19 mouse cellular contexts compared by ENCODE assay signal in the genomic region with DNA sequence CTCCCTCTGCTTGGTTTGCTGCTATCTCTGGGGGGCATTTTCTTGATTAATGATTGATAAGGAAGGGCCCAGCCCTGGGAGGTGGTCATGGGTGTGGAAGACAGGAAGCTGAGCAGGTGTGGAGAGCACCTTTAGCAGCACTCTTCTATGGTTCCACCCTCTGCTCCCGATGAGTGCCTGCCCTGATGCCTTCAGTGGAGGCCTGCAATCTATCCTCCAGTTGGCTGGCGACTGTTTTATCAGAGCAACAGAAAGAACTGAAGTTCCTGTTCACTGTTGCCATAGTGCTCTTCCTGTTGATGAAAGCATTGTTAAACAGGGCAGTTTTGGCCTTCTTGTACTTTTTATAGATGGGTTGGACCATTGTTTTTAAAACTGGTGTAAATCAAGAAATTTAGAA. TPM values are rescaled to one million over a fixed set of nuclear protein-coding genes. Genes with fewer than 3 reads are reported as not detected.
DNase-seq lines count a peak whose midpoint lies in the region; ATAC-seq lines count a peak whose summit lies in the region.
"Had no signal": no experiment of that assay in that cellular context is flagged by ENCODE, and none has a peak within 500 bp of the region (broad histone marks: within the 10 kb centered on the region; RNA-seq: fewer than 3 reads in every experiment).

No protein-coding gene starts in this region.

- no peaks in the 10 kb centered on the region for H3K9me3 ChIP-seq in liver, embryonic 12.5 days (replicated peaks)
- H3K9me3 ChIP-seq: embryonic facial prominence, embryonic 12.5 days; forebrain, embryonic 12.5 days; limb, embryonic 13.5 days; neural tube, embryonic 12.5 days had no signal

- H3K36me3 ChIP-seq in liver, embryonic 12.5 days, result no peaks in the 10 kb centered on the region
- H3K36me3 ChIP-seq: embryonic facial prominence, embryonic 12.5 days; forebrain, embryonic 12.5 days; limb, embryonic 13.5 days; neural tube, embryonic 12.5 days had no signal

- ATAC-seq in liver, embryonic 12.5 days, result peak; percentile 68
- peak; percentile 84 for ATAC-seq in neutrophil, adult 5-6 weeks (ENCODE audit: extremely low read depth, insufficient number of reproducible peaks, low FRiP score, poor library complexity, severe bottlenecking)
- ATAC-seq: Patski had no signal

- intact Hi-C loops in heart, postnatal 36 days (cut with DNase I), result no loop called here
- intact Hi-C loops in left cerebral cortex, postnatal 4 days (cut with DNase I), result no loop called here

- H3K4me3 ChIP-seq in liver, embryonic 12.5 days, result no peak overlapping the region
- H3K4me3 ChIP-seq: embryonic facial prominence, embryonic 12.5 days; forebrain, embryonic 12.5 days; limb, embryonic 13.5 days; neural tube, embryonic 12.5 days had no signal

- no peaks in the 10 kb centered on the region for H3K27me3 ChIP-seq in liver, embryonic 12.5 days (replicated peaks)
- H3K27me3 ChIP-seq: embryonic facial prominence, embryonic 12.5 days; forebrain, embryonic 12.5 days; limb, embryonic 13.5 days; neural tube, embryonic 12.5 days; Patski had no signal

- WGBS in liver, embryonic 12.5 days (ENCODE audit: insufficient replicate concordance), result 13% methylated on average over 2 of the region's 2 CpGs

- H3K9ac ChIP-seq in liver, embryonic 12.5 days, result no peak overlapping the region
- H3K9ac ChIP-seq: embryonic facial prominence, embryonic 12.5 days; forebrain, embryonic 12.5 days; limb, embryonic 13.5 days; neural tube, embryonic 12.5 days had no signal

- peaks cover 38% of the 10 kb centered on the region for H3K4me1 ChIP-seq in liver, embryonic 12.5 days
- H3K4me1 ChIP-seq: forebrain, embryonic 12.5 days; neural tube, embryonic 12.5 days had no signal

- DNase-seq in heart, adult 11 months, result peak; percentile 88
- no peak for DNase-seq in heart, postnatal 36 days
- peak; percentile 14 for DNase-seq in thymus, postnatal 0 days (ENCODE audit: low spot score)
- DNase-seq in thymus, postnatal 10 days (ENCODE audit: low spot score in 2 of 2), result no peak
- no peak for DNase-seq in gastrocnemius, postnatal 4 days (ENCODE audit: low spot score in 2 of 2)
- DNase-seq in left cerebral cortex, postnatal 4 days, result no peak
- DNase-seq: adrenal gland, postnatal 14 days; cerebellum, adult 9-10 months; kidney, adult 9 months; layer of hippocampus, adult 9-11 months; right cerebral cortex, adult 18-20 months had no signal

- H3K4me2 ChIP-seq in liver, embryonic 12.5 days, result peak overlapping the region; percentile 9; the same call in 1 of the 2 replicates
- H3K4me2 ChIP-seq: embryonic facial prominence, embryonic 12.5 days; forebrain, embryonic 12.5 days; limb, embryonic 13.5 days; neural tube, embryonic 12.5 days had no signal

- peak overlapping the region; percentile 34; the same call in 1 of the 2 replicates for H3K27ac ChIP-seq in liver, embryonic 12.5 days
- H3K27ac ChIP-seq: embryonic facial prominence, embryonic 12.5 days; forebrain, embryonic 12.5 days; limb, embryonic 13.5 days; neural tube, embryonic 12.5 days; stomach, postnatal 0 days had no signal

RNA-seq across cellular contexts. Expression of gene Ssbp2, which starts 49.4 kb away (rescaled TPM):
- 10 to 100 TPM; 43.7 TPM for total RNA-seq in heart, postnatal 36 days (2021)
- polyA plus RNA-seq in thymus, postnatal 0 days (2015; fragmentation: Nextera tagmentation; extraction: Ambion mirVana), result 240 and 282 TPM in 2 replicates
- polyA plus RNA-seq in liver, embryonic 12.5 days (2016; fragmentation: Nextera tagmentation; extraction: Ambion mirVana), result 70.2 and 74.5 TPM in 2 replicates
- 20.3 and 34.0 TPM in 2 replicates for total RNA-seq in neutrophil, adult 5-6 weeks (2017)
- 10 to 100 TPM; 39.4 to 48.4 TPM for total RNA-seq in gastrocnemius, postnatal 4 days (2021)
- 100 to 1,000 TPM; 268 to 332 TPM for total RNA-seq in left cerebral cortex, postnatal 4 days (2021)

Comparison
In these comparisons a context has a peak if more than half of its experiments do, and no peak if none do; other contexts are left out.
1. DNase-seq: peak in heart, adult 11 months (single experiment) and thymus, postnatal 0 days (single experiment); none in heart, postnatal 36 days (0 of 2), thymus, postnatal 10 days (0 of 2), gastrocnemius, postnatal 4 days (0 of 2) and left cerebral cortex, postnatal 4 days (single experiment).